Mouse (Mus musculus): ENCODE measurements around the gene Mylk2.
A peak's percentile ranks its signal among the peaks of the same experiment; 100 is the strongest.

Mylk2 gene

GRCm38 (mm10) chr2:152914310-152915120 is 3.4 kb downstream of the Mylk2 start:
- DNase-seq (ENCODE audit: low spot score) = peak; percentile 95

DNA sequence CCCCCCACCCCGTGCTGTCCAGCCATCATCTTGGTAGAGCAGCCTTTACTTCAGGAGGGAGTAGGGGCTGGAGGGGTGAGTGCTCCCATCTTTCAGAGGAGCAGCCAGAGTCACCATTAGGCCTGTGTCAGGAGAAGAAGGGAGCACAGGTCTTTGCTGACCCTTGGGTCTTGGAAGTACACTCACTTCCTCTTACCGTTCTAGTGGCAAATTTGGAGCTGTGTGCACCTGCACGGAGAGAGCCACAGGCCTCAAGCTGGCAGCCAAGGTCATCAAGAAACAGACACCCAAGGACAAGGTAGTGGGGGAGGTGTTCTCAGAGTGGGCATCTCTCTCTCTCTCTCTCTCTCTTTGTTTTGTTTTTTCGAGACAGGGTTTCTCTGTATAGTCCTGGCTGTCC is 4.3 kb downstream of the Mylk2 start:
- no peak for DNase-seq (ENCODE audit: low spot score)

DNA sequence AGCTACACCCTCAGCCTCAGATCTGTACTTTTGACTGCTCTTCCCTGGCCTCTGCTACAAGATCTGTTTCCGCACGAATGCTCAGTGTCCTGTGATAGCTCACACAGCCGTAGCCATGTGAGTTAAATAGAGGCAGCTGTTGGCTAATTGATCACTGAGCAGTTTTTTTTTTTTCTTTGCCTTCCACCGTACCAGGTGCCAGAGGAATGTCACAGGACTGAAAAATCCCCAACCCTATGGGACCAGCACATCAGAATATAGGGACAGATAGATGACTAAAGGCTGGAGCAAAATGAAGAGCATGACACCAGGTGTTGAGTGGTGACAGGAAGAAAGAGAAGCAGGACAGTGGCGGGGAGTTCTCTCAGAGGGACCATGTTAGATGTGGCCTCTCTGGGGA is 5.0 kb downstream of the Mylk2 start:
- no peak for DNase-seq (ENCODE audit: low spot score)

DNA sequence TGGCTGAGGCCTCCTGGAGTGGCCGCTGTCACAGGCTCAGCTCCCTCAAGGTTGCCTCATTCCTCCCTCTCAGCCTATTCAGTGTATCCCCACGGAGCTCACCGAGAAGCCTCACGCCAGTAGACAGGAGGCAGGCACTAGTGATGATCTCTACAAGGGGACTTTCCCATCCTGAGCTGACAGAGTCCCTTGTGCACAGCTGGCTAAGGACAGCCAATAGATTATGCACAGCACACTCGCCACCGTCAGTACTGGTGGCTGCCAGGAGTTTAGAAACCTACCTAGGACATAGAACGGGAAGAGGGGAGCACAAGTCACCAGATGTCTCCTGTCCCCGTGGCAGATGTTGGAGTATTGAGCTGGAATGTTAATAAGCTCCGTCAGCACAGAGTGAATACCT is 6.5 kb downstream of the Mylk2 start:
- no peak for DNase-seq (ENCODE audit: low spot score)

- peak; percentile 56 for DNase-seq (ENCODE audit: low spot score)
Observed at GRCm38 (mm10) chr2:152922376-152922775, 11.2 kb downstream of the Mylk2 start.

DNA sequence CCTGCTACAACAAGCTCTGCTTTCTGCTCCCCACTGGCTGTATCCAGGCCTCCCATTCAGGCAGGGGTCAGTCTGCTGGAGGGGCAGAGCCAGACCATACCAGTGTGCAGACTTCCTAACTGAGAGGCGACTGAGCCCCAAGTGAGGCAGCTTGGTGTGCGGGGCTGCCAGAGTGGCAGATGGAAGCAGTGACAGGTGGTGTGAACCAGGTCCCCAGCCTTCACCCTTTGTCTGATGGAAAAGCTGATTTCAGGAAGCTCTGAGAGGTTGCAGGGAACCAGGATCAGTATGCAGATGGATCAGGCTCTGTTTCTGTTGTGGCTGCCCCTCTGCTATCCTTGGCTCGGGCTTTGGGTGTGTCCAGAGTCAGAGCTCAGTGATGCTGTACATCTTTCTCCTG is 12.5 kb downstream of the Mylk2 start:
- no peak for DNase-seq (ENCODE audit: low spot score)

DNA sequence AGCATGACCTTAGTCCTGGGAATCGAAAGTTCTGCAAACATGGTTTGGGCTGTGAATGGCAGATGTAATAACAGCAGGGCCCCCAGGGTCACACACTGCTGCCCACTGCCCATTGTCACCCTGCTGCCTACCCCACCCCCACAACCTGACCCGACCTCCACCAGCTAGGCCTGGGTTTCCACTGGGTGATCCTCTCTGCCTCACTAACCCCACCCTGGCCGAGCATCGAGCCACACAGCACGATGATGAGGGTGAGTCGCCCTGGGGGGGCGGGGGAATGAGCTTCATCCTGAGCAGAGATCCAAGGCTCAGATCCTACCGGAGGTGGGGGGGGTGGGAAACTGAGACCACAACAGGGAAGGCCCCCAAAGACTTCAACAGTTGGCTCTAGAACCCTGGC is 13.0 kb downstream of the Mylk2 start:
- DNase-seq (ENCODE audit: low spot score) = no peak

DNA sequence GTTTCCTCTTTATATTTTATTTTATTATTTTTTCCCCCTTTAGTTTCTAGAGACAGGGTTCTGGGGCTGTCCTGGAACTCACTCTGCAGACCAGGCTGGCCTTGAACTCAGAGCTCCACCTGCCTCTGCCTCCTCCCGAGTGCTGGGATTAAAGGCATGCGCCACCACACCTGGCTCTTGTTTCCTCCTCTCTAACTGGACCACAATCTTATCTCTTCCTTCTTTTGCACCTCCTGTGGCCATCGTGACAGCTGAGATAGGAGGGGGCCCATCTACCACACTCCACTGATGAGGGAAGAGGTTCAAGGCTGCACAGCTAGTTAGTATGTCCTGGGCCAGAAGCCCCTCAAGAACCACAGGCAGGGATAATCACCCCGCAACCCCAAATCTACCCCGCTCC is 13.4 kb downstream of the Mylk2 start:
- DNase-seq (ENCODE audit: low spot score) = no peak

DNA sequence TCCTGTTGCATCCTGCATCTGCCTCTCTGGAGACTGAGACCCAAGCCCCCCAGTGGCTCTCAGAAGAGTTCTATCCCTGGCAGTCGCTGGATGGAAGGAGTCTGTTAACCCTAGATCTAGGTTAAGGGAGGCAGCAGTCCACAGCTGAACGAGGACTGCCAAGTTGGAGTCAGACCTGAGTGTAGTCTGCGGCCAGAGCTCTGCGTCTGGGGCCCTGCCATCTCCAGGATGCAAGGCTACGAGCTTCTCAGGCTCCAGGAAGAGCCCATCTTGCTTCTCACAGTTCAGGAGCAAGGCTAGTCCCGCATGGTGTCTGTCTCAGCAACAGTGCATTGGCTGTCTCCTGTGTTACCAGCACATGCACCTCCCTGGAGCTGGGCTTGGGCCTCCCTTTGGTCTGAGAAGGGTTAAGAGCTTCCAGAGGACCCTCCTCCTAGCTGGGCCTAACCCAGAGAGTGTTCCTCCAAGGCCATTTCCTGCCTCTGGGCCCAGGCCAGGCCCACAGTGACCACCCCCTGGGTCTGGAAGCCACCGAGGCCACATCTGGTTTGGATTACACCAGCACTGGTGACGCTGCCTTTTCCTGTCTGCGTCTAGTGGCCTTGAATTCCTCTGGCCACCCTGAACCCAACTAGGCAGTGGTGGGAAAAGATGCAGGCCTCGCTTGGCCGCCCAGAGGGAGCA is 14.2 kb downstream of the Mylk2 start:
- peak; percentile 90 for DNase-seq (ENCODE audit: low spot score)

DNA sequence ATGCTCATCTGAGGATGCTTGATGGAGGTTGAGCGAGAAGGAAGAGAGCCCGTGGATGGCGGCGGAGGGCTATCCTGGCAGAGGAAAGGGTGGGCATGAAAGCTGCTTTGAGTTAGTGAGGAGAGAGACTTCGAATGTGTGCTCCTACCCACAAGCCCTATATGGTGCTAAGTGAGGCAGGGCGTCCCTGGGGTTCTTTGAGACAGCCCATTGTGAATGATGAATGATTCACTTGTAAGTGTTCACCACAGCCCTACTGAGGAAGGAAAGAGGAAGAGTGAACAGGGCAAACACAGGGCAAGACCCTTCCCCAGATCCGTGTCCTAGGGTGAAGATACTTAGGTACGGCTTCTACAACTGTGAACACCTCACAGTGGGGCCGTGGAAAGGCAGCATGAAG is 15.7 kb downstream of the Mylk2 start:
- no peak for DNase-seq (ENCODE audit: low spot score)

- no peak for DNase-seq (ENCODE audit: low spot score)
Observed at GRCm38 (mm10) chr2:152927371-152927770, 16.2 kb downstream of the Mylk2 start.

DNA sequence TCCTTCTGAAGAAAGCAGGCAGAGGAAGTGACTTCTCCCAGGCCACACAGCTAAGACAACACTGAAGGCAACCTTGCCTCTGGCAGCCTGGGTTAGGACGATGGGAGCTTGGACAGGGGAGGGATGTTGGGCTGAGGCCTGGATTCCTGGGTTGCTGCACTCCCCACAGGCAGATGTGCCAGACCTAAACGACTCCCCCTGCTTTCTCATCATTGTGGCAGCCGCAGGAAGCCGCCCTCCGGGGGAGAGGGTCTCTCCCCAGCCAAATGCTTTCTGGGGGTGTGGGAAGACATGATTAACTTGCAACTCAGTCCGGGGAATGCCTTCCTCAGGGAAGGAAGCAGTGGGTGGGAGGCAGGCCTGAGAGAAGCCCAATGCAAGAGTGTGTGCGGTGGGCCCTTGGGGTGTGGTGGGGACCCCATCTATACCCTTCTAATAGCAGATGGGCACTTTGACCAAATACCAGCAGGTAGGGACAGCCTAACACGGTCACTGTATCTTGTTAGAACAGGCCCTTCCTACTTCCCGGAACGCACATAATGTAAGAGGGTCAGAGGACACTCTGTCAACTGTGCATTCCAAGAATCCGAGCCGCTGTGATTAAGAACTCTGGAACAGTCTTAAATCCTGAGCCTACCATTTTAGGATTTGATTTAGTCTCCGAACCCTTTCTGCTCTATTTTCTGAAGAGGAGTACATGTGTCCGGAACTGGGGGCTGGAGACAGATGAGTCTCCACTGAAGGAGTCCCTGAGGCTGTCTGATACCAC is 17.3 kb downstream of the Mylk2 start:
- DNase-seq (ENCODE audit: low spot score) = no peak

DNA sequence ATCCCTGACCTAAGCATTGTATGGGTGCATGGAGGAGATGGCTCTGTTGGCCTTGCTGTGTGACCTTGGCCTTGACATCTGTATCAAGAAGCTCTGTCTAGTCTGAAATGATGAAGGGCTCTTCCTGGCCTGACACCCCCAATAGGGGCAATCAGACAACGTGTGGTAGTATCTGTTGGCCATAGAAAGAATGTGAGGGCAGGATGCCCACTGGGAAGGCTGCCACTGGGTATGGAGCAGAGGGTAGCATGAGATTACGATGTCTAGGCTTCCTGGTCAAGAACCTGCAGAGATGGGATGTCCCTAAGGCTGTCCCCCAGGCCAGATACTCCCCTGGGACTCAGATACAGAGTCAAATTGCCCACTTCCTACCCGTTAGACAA is 17.8 kb downstream of the Mylk2 start:
- no peak for DNase-seq (ENCODE audit: low spot score)

DNA sequence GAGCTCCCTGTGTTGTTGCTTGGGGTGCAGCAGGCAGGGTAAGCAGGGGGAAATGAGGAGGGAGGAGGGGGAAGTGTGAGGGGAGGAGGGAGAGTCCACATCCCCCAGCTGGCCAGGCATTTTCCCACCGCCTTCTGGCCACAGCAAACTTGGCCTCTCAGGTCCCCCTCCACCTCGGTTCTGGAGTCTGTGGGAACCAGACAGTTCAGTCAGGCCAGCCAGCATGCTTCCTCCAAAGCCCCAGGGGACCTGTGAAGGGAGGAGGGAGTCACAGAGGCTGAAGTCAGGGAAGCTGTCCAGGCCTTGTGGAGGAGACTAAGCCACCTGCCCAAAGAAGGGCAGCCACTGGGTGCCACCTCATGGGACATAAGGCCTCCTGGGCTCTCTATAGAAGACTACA is 19.1 kb downstream of the Mylk2 start:
- no peak for DNase-seq (ENCODE audit: low spot score)

DNA sequence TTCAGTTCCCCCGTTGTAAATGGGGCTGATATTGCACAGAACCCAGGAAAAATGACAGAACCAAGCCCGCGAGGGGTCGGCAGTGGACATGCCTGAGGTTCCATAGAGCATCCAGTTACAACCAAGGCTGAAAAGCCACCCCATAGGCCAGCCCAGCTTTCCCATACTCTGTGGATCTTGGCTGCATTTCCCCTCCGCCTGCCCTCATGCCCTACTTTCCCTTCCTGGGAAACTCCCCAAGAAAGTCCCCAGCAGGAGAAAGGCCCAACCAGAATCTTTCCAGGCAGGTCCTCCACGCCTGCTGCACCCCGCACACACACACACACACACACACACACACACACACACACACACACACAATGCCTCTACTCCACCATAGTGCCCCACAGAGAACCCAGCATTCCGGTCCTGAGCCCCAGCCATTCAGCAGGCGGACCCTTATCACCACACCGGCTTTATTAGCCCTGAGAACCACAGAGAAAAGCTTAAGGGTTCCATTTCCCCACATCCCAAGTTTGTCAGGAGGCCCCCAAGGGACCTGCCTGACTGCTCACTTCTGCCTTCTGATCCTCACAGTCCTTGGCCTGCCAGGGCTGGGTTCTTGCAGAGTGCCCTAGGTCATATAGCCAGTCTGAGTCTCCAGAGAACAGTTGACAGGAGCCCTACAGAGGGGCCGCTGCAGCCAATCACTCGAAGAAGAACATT is 20.5 kb downstream of the Mylk2 start:
- no peak for DNase-seq (ENCODE audit: low spot score)

DNA sequence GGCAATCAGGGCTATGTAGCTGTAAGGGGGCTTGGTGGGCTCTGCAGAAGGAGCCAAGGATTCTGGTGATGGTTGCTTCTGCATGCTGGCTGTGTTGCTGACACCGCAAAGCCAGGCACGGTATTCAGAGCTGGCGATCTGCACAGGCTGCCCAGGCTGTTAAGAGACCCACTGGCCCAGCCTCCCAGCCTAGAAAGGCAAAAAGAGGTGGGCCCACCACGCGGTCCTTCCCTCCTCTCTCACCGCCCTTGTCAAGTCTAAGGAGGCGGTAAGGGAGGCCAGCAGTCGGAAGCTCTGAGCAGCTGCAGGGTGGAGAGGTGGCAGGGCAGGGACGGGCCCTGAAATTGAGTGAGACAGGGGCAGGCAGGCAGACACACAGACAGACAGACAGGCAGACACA is 21.9 kb downstream of the Mylk2 start, which contains the start of gene Foxs1:
TSS of gene Foxs1 (minus strand) at position 161 of the 400 bp plus-strand sequence.
- no peak for DNase-seq (ENCODE audit: low spot score)

DNA sequence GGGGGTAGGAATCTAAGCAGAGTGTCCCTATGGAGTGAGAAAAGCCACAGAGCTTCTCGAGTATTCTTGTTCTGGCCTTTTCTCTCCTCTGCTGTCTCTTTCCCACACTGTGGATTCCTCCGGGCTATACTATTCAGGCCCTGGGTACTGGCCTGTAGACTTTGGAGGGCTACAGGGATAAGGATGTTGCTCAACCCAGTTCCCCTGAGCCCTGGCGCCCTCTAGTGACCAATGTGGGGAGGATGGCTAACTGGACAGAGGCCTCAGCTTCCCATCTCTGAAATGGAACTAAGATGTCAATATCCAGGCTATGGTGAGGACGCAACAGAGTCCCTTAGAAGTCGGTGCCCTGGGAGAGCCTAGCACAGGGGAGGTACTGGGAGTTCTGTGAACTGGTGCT is 22.5 kb downstream of the Mylk2 start:
- DNase-seq (ENCODE audit: low spot score) = peak; percentile 83

DNA sequence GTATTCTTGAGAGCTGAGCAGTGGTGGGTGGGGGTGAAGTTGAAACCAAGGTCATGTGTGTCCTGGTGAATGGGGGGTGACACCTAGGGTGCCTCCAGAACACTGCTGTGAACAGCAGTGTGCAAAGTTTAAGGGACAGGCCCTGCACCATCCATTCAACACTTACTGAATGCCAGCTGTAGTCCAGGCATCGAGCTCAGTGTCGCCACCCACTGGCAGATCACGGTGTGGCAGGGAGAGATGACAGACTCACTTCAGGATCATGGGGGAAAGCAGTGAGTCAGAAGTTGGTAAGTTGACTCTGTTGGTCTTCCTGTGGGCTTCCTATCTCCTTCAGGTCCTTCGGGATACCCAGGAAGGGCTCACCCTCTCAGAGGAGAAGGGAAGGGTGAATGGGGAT is 28.7 kb downstream of the Mylk2 start:
- DNase-seq (ENCODE audit: low spot score) = peak; percentile 83

- no peak for DNase-seq (ENCODE audit: low spot score)
Observed at GRCm38 (mm10) chr2:152941106-152941505, 30.0 kb downstream of the Mylk2 start.

GRCm38 (mm10) chr2:152941776-152942175 is 30.6 kb downstream of the Mylk2 start:
- DNase-seq (ENCODE audit: low spot score) = no peak

GRCm38 (mm10) chr2:152942898-152943515 is 31.9 kb downstream of the Mylk2 start:
- peak; percentile 32 for DNase-seq (ENCODE audit: low spot score)

GRCm38 (mm10) chr2:152943568-152943967 is 32.4 kb downstream of the Mylk2 start:
- DNase-seq (ENCODE audit: low spot score) = peak; percentile 28

Measured in embryo, embryonic 10 days (tissue).